Mouse (Mus musculus): Measurements from ENCODE around the gene Magel2.
A peak's percentile ranks its signal among the peaks of the same experiment; 100 is the strongest.

Gene Magel2

DNA sequence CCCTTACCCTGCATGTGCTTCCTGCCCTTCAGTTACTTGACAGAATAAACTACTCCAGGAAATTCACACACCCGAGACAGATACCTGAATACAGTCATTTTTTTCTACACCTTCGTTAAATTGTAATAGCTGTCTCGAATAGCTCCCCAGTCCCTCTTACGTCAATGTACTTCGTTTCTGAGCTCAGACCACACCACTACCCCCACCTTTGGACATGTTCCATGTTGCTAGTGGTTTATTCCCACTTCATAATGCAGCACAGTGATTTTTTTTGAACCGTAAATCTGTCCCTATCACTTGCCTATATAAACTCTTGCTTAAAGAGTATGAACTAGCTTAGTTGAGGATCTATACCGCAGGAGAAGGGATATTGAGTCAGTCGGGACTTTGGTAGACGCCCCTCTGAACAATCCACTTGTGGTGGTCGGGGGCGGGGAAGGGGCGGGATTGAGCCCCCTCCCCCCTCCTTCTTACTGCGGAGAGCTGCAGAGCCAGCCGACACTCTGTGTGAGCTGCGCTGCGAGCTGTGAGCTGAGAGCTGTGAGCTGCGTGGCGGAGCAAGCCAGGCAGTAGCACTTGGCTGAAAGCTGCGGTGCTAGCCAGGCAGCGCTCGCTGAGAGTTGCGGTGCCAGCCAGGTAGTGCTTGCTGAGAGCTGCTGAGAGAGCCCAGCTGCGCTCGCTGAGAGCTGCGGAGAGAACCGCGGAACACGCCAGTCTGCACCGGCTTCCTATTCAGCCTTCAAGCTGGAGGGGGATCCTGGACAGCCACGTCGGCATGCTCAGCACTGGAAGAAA is at the start of gene Magel2:
Gene Magel2 (plus strand): TSS at position 501 of the 795 bp plus-strand sequence.
- no peak for DNase-seq

DNA sequence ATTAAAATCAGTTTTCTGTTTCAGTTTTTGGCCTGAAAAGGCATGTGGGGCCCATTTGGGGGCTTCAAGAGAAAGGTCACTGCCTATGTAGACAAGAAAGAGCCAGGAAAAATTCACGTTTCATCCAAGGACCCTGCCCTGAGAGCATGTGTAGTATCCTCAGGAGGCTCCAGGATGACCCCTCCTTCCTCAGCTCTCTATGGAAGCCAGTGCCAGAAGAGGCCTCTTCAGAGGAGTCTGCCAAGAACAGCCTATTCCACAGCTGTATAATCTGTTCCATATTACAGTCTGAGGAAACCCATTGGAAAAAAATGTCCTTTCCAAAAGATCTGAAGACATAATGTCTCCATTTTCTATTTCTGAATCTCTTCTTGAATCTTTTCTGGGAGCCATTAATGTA is 31.4 kb upstream of the Magel2 start:
- DNase-seq, result no peak

DNA sequence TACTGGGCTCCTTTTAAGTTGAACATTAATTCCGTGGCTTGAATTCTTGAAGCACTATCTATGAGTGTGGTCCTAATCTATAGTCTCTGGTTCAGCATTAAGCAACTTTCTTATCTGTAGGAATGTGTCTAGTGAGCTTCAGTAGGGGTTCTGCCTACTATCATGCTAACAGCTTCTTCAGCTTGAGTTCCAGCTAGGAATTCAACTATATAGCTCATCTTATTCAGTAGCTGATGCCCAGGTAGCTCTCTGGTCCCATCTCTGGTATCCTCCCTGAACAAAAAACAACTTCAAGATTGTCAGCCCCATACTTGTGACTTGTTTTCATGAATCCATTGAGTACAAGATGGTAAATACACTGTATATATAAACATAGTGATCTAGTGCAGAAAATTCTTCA is 30.5 kb upstream of the Magel2 start, which contains the start of gene Ndn:
Gene Ndn (plus strand): TSS at position 301 of the 400 bp plus-strand sequence.
- DNase-seq, result no peak

DNA sequence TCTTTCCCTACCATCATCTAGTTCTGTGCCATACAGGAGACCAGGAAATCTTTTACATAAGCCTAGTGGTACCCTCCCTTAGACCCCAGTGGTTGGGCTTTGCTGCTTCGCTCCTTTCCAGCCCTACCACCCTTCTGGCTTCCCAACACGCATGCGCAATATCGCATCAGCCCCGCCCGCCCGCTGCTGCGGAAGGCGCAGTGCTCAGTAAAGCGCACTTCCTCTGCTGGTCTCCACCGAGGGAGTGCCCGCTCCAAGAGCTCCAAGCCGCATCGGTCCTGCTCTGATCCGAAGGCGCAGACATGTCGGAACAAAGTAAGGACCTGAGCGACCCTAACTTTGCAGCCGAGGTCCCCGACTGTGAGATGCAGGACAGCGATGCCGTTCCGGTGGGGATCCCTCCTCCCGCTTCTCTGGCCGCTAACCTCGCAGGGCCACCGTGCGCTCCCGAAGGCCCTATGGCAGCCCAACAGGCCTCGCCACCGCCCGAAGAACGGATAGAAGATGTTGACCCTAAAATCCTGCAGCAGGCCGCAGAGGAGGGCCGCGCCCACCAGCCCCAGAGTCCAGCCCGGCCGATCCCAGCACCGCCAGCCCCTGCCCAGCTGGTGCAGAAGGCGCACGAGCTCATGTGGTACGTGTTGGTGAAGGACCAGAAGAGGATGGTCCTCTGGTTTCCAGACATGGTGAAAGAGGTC is 28.6 kb upstream of the Magel2 start:
- peak; percentile 84 for DNase-seq

DNA sequence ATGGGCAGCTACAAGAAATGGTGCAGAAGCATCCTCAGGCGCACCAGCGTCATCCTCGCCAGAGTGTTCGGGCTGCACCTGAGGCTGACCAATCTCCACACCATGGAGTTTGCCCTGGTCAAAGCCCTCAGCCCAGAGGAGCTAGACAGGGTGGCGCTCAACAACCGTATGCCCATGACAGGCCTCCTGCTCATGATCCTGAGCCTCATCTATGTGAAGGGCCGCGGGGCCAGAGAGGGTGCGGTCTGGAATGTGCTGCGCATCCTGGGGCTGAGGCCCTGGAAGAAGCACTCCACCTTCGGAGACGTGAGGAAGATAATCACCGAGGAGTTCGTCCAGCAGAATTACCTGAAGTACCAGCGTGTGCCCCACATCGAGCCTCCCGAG is 28.0 kb upstream of the Magel2 start:
- DNase-seq, result no peak

DNA sequence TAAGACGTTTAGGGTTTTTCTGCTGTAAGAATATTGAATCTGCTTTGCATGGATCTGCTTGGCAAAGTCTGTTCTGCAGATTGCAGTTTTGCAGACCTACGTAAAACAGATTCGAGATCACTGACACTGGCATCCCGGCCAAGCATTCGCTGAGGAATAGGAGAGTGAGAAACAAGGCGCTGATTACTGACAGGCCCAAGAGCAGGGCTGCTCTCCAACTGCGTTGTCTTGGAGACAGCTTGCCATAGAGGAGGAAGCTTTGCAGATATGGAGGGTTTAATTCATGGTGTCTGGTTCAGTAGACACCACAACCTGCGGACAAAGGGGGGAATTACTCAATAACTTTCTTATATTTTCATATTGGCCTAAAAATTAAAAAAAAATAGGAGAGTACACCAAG is 25.5 kb upstream of the Magel2 start:
- peak in 1 of 2 experiments; percentile 1 for DNase-seq

DNA sequence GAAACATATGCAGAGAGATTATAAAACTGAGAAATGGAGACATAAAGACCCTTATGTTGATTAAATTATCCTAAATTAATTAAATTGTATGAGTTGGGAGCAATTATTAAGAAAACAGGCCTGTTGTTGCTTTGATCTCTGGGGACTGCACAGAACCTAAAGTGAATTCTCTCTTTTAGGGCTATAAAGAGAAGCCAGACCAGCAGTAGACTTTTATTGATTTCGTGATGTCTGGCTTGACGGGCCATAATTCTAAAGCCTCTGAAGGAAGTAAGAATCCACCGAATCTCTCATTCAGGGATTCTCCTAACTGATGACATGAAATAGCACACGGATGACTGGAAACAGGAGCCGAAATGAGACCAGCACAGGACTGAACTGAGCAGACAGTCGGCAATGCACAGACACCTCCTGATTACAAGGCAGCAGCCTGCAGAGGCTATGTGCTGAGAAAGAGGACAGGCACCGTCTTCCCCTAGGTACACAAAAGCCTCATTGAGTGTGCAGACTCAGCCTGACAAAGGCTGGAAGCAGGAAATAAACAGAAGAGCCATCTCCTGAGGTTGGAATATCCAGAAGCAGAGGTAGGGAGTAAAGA is 11.7 kb upstream of the Magel2 start:
- DNase-seq, result no peak

DNA sequence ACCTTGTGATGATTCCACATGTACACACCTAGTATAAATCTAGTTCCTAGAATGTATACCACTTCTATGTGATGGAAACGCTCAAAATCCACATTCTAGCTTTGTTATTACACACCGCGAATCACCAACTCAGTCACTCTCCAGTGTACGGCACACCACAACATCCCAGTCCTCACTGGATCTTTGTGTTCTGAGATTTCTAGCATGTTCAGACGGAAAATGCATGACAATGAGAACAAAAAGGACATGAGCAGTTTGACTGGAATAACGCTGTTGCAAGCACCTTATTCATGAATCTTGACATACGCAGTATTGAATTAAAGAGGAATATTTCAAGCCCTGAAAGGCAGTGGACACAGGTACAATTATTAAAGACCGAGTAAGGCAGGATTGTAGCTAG is 10.1 kb upstream of the Magel2 start:
- DNase-seq, result no peak

DNA sequence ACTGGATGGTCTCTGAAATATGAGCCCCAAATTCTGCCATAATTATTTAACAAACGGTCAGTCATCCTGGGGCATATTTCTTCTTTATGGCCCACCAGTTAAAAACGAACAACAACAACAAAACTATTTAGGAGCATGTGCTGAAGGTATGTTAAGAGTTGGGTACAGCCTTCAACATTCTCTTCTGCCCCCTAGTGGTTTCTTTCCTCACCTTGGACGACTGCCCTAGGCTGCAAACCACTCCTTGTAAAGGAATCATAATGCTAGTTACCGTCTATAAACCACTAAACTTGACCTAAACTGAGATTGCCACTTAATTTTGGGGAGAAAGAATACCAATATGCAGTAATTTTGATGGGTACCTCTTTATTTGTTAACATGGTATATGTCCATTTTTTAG is 1.2 kb upstream of the Magel2 start:
- no peak for DNase-seq

DNA sequence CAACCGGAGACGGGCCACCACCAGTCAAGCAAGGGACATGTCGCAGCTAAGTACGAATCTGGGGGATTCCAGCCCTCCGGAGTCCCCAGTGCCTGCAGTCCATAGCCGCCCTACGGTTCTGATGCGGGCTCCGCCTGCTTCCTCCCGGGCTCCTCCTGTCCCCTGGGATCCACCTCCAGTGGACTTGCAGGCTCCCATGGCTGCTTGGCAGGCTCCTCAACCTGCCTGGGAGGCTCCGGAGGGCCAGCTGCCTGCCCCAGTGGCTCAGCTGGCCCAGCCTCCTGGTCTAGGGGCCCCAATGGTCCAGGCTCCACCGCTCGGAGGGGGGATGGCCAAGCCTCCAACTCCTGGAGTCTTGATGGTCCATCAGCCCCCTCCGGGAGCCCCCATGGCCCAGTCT is 503 bp downstream of the Magel2 start:
- DNase-seq, result no peak

DNA sequence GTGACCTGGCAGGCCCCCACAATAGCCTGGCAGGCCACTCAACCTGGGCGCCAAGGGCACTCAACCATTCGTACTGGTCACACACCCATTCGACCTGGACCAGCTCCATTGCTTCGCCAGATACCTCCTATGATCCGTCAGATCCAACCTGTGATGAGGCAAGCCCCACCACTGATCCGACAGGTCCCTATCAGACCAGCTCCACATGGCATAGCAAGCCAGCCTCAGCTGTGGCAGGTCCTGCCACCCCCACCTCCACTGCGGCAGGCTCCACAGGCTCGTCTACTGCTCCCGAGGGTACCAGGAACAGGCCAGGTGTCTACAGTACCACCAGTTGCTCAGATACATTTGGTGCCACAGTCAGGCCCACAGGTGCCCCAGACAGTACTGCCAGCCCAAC is 1.7 kb downstream of the Magel2 start:
- no peak for DNase-seq

DNA sequence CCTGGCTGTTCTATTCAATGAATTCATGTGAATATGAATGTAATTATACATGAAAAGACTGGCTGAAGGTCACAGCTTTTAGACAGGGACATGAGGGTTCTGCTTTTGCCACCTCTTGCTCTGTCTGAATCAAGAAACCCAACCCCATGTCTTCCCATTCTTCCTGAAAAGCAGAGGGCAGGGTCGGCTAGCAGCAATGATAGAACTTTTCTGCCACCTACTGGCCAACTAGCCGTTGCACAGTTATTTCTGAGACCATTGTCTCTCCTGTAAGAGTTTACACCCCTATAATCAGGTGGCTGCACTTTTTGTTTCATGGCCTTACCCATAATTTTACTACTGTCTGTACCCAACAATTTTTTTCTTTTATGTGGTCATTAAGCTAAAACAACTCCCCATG is 5.6 kb downstream of the Magel2 start:
- peak; percentile 23 to 32 for DNase-seq

DNA sequence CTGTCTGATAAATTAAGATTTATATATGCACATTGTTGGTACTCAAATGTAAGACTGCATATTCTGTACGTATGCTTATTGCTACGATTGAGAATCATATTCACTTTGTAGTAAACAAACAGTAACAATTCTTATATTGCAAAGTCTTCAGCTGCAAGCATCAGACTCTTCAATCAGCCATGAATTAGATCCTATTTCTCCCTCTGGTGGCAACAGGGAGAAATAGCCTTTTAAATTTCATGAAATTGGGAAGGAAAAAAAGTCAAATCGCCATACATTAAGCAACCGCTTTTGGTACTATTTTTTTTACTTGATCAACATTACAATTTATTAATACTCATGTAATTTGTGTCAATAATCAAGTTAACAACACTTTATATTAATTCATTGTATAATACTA is 11.5 kb downstream of the Magel2 start:
- no peak for DNase-seq

DNA sequence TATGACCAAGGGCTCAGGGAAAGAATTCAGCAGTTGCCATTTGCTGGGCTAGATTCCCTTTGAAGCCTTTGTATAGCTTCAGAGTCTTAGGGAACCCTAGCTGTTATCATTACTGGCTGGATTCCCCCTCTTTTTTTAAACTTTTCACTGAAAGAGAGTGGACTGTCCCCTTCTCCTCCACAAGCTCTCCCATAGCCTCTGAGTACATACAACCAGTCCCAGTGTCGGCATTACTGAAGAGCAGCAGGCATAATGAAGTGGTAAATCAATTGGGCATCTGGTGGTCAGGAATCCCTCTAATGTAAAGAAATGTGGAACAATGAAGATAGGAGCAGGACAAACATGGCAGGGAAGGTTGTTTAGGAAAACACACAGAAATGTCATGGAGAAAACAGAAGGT is 15.4 kb downstream of the Magel2 start:
- DNase-seq, result no peak

DNA sequence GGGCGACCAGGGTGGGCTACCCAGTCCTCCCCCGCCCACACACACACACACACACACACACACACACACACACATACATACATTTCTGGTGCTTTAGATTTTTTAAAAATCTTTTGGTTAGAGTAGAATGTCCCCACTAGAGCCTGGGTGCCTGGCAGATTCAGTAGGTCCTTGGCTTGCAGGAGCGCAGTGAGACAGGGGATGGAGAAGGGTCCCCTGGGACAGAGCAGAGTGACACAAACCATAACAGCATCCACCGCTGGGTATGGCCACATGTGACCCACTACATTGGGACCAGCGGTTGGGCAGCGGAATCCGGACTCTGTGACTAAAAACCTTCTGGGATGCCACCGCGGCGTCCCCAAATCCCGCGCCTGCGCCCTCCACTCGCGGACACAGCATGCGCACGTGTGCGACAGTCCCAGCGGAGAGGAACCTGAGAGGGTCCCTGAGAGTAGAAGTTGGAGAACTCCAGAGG is 29.8 kb downstream of the Magel2 start:
- no peak for DNase-seq

DNA sequence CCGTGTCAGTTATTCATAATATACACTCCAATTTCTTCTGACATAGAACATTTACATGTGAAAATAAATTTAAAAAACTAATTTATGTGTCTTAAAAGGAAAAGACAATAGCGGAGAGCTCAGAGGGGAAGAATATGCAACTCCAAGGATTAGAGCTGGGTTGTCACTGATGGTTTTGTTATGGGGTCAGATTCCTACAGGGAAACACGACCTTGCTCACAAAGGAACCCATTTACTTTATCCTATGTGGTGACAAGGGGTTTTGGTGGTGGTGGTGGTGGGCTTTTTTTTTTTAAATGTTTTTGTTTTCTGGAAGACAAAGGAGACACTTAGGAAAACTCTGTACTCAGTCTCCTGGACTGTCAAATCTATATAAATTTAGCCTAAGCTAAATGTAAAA is 31.0 kb downstream of the Magel2 start:
- DNase-seq, result no peak

DNA sequence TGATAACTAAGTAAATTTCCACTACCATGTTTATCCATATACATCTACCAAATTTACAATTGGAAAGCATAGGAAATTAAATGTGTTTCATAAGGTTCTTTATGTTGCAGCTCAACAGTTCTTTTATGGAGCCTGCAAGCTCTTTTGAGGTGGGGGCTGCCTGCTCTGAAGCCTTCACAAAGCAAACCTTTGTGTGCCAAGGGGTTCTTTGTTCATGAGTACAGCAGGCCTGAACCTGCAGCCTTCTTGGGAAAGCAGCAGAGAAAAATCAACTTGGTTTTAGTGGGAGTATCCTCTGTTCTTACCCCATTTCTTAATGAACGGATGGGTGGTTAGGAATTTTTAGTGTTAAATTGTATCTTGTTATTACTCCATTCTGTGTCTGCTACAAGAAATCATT is 38.4 kb downstream of the Magel2 start:
- no peak for DNase-seq

DNA sequence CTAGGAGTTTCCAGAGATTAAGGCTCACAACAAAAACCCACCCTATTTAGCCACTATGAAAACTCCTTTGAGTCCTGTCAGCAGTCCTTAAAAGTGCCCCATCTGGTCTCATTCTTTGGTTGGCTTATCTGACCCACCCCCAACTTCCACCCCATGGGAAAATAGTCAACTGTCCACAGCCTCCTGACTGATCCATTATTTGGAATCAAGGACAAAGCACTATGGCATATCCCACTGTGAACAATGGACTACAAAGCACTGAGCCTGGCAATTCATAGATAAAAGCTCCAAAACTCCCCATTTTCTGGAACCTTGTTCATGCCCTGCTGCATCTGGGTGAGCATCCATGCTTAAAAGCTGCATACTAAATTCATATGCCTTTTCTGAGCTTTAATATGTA is 39.4 kb downstream of the Magel2 start:
- no peak for DNase-seq

DNA sequence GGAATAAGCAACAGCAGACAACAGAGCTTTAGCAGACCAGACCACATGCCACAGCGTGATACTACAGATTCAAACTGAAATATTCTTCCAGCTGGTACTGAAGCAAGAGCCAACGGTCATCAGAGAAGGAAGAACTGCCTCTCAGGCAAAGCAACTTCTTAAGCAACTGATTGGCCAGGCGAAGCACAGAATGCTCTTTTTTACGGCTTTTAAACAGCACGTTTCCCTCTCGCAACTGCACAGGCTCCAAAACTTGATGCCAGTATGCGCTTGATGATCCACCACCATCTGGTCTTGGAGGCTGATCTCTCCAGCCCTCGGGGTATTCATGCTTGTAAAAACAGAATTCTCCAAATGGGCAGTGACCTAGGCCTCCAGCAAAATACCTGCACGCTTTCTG is 41.5 kb downstream of the Magel2 start:
- DNase-seq, result no peak

DNA sequence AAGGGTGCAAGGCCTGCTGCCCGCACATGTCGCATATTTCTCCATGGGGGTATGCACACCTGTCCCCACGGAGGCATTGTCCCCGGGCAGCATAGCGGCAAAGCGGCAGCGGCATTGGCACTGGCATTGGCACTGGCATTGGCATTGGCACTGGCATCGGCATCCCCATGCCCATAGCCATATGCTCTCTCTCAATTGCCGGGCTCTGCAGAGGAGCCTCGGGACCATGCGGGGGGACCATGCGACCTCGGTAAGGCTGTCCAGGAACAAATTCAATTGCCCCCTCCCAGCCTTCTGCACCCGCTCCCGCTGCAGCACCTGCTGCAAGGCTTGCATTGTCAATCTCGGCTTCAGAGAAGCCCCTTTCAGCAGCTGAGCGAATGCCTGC is 42.3 kb downstream of the Magel2 start:
- DNase-seq, result peak in 1 of 2 experiments; percentile 3

DNA sequence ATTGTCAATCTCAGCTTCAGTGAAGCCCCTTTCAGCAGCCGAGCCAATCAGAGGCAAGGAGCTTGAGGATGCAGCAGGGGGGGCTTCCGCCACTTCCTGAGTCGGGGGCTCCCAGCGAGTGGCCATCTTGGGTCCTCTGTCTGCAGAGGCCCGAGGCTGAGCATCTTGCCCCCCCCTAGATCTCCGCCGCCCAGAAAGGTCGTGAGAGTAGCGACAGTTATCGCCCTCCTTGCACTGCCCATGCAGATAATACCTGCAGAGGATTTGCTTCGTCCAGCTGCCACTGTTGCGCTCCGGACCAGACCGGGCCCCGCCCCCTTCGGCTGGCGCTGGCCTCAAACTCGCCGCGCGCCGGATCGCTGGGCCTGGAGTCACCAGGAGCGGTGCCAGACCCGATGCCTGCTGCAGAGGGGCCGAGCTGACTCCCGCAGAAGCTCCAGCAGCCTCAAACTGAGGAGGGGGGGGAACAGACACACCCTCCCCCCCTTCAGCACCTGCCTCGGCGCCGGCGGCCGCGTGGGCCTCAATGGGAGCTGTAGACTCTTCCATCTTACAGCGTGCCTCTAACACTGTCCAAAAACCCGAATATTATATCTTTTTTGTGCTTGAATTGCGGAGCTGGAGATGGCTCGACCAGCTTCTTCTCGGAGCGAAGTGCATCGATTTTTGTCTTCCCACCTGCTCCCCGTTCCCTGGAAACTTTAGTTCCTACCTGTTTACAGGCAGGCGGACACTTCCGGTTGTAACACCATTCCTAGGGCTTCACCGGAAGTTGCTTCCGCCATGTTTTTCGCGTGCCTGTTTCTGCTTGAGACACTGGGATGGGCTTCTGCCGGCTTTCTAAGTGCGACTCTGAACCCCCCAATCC is 42.9 kb downstream of the Magel2 start, which contains the start of gene Mkrn3:
Gene Mkrn3 (minus strand): TSS at position 647 of the 868 bp plus-strand sequence.
- peak; percentile 3 to 36 for DNase-seq

DNA sequence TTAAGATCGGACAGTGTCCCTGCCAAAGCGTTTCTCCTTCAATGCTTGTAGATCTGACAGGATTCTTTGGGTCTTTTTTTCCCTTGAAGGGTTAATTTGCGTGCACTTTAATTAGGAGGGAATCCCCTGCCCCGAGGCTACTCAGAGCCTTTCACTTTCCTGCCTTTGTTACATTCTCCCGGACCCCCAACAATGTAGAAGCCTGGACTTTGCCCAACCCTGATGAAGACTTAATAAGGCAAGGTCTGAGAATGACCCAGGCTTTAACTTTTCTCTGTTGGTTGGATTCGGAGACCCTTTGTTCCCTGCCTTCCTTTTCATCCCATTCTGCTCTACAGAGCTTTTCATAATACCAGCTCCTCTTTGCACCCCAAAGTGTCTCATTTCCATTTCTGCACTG is 43.8 kb downstream of the Magel2 start:
- no peak for DNase-seq

DNA sequence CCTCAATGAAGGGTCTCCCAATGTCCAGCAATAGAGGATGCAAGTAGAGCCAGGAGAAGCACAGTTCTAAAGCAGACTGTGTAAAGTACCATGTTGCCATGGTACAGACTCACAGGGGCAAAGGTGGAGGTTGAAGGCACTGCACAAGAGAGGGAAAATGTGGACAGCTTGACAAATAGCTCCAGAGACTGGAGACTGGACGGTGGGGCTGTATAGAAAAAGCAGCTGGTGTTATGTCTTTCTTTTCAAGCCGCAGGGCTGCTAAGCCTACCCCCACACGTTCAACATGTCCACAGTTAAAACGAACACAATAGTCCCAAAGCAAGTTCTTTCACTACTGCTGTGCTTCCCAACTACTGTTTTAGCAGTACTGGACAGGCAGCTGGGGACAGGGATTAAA is 46.4 kb downstream of the Magel2 start:
- no peak for DNase-seq

All from cerebellum, adult 18-20 months (tissue).